Mouse (Mus musculus): ENCODE results near the gene Scap. TPM values are rescaled to one million over a fixed set of nuclear protein-coding genes. Genes with fewer than 3 reads are reported as not detected.

The Scap gene
- 10 to 100 TPM; 25.5 TPM for total RNA-seq (2021)
- long read RNA-seq, experiment 1, full-length matches to known transcripts: 27 of 41 reads
- long read RNA-seq, experiment 1, partial matches to known transcripts: 12 of 41 reads
- long read RNA-seq, experiment 1, other reads (novel, unspliced or antisense): 2 of 41 reads
- long read RNA-seq, experiment 2, full-length matches to known transcripts: 19 of 36 reads
- long read RNA-seq, experiment 2, partial matches to known transcripts: 6 of 36 reads
- long read RNA-seq, experiment 2, other reads (novel, unspliced or antisense): 11 of 36 reads

DNA sequence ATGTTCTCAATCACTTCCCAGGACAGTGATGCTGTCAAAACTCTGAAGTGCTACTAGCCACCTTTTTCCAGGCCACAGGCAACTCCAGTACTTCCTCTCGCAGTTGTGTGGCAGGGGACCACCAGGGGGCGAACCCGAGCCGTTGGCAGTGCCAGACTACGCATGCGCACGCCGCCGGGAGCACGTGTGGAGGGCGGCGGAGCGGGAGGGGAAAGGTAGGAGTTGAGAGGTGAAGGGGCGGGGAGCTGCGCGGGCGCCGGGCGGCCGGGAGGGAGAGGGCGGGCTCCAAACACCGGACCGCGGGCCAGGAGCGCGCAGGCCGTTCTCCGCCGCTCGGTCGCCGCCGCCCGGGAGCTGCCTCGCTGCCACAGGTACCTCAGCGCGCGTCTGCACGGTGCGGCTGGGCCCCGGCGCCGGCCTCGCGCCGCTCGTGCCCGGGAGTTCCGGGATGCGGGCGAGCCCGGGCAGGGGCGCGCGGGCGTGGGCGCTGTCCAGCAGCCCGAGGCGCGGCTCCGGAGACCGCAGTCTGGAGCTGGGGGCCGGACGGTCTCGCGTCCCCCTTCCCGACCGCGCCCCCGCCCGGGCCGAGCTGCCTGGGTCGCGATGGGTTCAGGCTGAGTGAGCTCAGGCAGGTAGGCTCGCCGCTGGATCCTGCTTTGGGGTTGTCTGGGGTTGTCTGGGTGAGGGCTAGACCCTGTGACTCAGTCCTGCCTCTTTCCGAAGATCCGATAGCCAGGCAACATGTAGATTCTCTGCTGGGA lies at the start of gene Scap:
Gene Scap, plus strand, starts transcription at position 154 of the 761 bp plus-strand sequence.
- DNase-seq: peak; percentile 99

DNA sequence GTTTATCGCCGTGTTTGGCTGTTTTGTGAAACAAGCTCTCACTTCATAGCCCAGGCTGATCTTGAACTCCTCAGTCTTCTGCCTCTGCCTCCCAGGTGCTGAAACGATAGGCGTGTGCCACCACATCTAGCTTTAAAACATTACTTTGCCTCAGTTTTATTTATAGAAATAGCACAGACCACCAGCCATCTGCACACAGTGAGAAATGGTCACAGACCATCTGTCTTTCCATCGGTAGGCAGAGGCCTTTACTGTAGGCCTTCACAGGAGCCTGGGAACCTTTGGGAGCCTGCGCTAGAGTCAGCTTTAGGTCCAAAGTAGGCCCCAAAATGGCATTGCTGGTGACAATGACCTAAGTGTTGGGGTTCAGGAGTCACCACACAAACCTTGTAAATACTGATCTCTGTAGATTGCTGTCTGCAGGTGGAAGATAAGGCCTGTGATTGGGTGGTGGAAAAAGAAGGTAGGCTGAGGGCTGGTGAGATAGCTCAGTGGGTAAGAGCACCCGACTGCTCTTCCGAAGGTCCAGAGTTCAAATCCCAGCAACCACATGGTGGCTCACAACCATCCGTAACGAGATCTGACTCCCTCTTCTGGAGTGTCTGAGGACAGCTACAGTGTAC lies 48.9 kb upstream of the Scap start:
- DNase-seq: no peak

DNA sequence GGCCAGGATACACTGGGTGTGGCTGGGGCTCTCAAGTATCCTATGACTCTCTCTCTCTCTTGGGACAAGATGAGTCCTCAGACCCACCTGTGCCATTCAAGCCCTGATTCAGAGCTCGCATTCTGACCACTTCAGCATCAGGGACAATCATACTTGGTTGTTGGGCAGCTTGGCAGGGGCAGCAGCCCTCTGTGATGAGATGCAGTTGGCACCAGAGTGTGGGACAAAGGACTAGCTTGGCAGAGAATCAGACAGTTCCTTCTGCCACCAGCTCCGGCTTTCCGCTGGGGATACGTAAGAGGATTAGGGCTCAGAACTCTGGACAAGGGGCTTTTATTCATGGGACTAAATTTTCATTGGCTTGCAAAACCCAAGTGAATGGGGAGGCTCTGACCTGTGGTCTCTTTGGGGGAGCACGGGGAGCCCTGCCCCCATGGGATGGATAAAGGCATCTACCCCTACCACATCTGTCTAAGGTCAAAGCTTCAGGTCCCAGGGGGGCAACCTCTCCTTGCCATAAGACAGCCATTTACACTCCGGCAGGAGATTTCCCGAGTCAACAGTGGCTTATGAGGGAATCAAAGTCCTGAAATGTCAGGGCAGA lies 45.7 kb upstream of the Scap start:
- no peak for DNase-seq

DNA sequence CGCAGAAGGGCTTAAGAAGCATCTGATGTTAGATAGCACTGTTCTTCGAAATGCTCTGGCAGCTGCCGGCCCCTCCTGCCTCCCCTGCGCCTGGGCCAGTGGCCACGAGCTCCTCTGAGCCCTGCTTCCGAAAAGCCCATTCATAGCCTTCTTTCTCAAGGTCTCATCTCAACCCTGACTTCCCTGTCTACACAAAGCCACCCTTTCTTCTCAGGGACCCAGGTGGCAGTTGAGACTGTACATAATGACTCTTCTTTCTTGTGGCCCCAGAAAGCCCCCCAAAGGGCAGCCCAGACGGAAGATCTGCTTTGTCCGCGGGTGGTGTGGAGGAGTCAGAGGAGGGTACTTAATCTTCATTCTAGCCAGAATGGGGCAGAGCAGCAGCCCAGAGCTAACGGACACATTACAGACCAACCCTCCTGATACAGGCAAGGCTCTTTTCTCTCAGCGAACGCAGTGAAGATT lies 39.8 kb upstream of the Scap start:
- no peak for DNase-seq

DNA sequence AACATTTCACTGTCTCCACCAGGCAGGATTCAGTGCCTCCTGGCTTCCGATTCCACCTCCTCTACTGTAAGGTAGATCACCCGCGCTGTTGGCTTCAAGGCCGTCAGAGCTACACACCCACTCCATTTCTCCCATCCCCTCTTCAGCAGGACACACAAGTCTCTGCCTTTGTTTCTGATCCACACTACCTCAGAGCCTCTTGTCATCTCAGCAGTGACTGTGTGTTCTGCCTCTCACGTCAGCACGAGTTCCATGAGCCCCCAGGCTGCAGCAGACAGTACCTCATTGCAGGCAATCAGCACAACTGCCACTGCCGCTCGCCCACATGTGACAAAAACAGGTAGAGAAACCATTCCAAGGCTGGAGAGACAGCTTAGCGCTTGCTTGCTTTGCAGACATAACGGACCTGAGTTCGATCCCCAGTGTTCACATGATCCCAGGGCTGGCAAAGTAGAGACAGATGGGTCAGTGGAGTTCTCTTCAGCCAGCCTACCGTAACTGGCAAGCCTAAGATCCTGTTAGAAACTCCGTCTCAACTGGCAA lies 39.1 kb upstream of the Scap start:
- DNase-seq: no peak

DNA sequence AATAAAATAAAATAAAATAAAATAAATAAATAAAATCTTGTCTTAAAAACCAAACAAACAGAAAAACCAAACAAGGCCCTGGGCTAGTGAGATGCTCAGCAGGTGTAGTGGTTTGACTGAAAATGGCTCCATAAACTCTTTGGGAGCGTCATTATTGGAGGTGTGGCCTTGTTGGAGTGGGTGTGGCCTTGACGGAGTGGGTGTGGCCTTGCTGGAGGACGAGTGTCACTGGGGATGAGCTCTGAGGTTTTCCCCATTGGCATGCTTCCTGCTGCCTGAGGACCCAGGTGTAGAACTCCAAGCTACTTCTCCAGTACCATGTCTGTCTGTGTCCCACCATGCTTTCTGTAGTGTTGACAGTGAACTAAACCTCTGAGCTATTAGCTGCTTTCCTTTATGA lies 38.3 kb upstream of the Scap start:
- DNase-seq: no peak

DNA sequence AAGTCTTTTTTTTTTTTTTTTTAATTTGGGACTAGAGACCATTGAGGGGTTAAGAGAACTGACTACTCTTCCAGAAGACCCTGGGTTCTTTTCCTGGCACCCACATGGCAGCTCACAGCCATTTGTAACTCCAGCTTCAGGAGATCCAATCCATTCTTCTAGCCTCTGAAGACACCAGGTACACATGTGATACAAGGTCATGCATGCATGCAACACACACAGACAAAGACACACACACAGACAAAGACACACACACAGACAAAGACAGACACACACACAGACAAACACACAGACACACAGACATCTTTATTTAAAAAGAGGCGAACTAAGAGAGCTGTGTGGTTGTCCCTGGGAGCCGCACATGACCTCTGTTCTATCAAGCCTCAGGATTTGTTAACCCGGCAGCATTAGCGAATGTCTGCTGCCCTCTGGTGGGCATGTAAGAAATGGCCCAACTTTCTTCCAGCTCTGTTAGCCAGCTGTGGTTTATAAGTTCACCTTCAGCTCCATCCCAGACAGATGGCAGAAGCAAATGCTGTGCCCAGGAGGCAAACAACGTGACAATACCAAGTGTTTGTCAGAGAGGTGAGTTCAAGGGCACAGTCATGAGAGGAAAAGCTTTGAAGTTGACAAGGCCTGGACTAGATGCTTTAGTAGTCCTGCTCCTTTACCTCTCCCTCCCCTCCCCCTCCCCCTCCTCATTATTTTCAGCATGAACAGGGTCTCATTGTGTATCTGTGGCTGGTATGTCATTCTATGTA lies 36.0 kb upstream of the Scap start:
- DNase-seq: peak; percentile 83

DNA sequence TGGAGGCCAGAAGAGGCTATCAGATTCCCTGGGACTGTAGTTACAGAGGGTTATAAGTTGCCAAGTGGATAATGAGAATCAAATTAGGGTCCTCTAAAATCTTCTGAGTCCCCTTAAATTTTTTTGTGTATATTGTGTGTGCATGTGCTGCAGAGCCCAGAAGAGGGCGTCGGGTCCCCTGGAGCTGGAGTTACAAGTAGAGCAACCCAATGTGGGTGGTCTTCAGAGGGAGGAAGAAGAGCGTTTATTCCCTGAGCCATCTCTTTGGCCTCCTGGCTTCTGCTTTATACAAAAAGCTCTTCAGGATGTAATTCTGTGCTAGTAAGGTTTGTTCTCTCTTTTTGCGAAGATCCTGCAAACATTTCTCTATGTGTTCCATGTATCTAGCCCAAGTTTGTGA lies 28.6 kb upstream of the Scap start:
- DNase-seq: no peak

DNA sequence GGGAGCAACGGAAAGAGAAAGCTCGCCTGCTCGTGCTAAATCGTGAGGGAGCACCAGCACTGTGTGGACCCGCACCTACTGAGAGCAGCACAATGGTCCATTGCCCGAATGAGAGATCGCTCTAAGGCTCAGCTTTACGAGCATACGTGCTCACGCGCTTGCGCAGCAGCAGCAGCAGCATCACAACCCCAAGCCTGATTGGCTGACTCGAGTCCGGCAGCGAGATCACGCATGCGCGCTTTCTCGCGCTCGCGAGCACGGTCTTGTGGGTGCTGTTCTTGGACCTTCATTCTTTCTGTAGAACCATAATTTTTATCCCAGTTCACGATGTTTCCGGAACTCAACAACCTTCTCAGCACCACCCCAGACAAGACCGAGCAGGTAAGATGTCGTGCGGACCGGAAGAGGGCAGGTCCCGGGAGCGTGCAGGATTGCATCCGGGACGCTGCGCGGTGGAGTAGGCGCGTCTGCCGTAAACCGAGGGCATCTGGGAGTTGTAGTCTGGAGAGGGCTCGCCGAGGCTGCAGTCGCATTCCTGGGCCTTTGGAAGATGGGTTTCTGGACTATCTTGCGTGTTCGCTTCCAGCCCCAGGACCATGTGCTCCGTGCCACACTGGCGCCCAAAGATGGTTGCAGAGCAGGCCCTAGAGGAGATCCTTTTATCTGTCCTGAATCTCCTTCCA lies 28.0 kb upstream of the Scap start, which contains the start of gene Elp6:
Gene Elp6, plus strand, starts transcription at position 205 of the 683 bp plus-strand sequence.
- DNase-seq: peak; percentile 84

DNA sequence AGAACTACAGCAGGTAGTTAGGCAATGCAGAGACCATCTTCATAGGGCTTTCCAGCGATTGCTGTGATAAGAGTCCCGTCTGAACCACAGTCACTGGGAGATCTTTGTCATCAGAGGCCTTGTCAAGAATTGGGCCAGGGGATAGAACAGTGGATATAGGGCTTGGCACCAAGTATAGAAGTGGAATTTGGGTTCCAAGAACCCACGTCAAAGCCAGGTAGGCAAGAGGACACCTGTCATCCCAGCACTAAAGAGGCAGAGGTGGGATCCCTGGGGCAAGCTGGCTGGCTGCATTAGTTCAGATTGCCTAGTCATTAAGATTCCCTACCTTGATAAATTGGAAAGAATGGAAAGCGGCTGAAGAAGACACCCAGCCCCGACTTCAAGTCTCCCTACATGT lies 26.7 kb upstream of the Scap start:
- DNase-seq: no peak

DNA sequence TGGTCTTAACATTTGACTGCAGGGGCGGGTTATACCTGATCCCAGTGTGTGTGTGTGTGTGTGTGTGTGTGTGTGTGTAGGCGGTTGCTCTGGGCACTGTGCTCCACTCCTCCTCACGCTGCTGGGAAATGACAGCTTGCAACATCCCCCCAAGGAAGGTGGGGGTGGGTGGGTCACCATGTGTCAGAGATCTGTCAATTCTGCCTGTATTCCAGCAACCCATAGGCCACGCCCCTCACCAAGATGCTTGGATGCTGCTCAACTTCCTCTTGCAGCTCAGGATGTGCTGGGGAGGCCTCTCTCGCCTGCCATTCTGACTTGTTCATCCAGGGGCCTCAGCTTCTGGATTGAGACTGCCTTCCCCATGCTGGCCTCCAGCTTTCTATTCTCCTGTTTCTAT lies 18.4 kb upstream of the Scap start:
- no peak for DNase-seq

DNA sequence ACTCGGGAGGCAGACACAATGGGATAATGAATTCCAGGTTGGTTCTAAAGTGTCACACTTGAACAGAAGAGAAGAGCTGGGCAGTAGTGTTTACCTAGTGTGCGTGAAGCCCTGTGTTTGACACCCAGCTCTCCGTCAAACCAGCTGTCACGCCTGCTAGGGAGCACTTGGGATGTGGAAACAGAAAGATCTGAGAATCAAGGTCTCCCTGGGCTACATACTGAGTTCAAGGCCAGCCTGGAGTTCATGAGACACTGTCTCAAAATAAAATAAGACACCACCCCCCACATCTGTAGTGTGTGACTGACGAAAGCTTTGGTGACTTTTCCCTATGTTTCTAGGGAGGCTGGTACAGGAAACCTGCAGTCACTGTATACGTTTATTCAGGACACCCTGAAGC lies 17.7 kb upstream of the Scap start:
- no peak for DNase-seq

DNA sequence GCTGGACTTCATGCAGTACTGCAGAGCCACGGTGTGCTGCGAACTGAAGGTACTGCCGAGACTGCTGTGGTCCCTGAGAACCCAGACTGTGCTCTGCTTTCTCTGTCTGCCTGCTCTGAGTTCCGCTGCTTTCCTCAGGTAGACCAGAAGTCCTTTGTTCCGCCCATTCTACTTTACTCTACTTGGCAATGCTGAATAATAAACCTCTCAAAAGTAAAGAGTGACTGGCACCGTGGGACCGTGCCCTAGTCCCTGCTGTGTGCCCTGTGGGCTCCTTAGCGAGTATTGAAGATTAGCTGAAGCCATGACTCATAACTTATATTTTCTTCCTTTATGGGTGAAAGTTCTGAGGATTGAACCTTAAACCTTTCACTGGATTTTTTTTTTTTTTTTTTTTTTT lies 17.2 kb upstream of the Scap start:
- no peak for DNase-seq

DNA sequence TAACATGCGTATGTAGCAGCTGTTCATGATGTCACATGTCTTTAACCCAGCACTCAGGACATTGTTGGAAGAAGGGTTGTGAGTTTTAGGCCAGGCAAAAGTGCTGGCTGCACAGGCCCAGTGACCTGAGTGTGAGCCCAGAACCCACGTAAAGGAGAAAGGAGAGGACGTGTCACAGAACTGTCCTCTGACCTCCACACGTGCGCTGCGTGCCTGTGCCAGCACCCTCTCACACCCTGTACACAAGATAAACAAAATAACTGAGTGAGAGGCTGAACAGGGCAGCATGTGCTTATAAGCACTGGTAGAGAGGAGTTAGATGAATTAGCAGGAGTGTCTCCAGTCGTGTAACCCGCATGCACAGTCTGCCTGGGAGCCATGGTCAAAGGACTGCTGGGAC lies 16.6 kb upstream of the Scap start:
- DNase-seq: no peak

DNA sequence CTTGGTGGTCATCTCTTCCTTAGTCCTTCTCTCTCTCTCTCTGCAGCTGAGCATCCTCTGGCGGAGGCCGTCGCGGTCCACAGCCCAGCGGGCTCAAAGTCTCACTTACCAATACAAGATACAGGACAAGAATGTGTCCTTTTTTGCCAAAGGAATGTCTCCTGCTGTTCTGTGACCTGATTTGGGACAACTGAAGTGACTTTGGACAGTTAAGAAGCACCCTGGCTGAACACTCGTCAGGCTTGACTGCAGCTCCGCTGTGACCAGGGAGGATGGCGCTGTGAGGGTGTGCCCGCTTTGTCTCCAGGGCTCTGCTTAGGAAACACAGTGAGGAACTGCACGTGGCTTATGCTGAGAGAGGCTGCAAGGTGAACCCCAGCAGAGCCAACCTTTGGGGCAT lies 12.3 kb upstream of the Scap start:
- DNase-seq: no peak

DNA sequence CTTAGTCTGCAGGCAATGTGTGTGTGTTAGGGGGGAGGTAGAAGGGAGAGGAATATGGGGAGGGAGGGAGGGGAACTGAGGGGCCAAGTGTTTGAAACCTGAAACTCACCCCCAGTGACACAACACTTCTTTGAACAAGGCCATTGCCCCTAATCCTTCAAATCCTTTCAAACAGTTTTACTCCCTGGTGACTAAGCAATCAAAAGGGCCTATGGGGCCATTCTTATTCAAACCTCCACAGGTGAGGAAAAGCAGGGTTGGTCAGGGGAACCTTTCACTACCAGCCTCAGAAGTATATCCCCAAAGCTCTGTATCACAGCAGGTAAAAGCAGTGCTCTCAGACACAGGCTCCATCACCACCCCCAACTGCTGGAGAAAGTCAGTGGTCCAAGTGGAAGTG lies 10.1 kb upstream of the Scap start:
- no peak for DNase-seq

DNA sequence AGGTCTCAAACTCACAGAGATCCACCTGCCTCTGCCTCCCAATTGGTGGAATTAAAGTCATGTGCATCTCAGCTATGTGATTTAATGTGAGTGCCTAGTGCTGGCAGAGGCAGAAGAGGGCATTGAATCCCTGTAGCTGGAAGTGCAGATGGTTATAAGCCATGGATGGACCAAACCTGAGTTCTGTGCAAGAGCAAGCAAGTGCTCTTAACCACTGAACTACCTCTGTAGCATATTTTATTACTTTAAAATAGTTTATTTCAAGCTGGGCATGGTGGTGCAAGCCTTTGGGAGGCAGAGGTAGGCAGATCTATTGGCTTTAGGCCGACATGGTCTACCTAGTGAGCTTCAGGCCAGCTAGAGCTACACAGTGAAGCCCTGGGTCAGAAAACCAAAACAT lies 8.9 kb upstream of the Scap start:
- DNase-seq: no peak

DNA sequence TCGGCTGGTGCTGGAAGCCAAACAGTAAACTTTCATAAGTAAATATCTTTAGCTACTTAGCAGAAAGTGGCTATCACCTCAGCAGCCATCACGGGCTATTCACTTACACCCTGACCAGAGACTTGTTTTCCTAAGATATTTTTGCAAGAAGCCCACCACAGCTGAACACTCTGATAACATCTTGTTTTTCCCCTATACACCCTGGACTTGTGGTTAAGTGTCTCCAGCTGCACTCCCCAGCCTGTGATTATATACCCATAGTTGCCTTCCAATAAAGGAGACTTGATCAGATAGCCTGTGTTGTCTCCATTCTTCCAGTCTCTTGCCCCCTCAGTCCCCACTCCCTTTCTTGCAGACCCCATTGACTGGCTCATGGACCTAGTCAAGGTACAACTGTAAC lies 4.9 kb upstream of the Scap start:
- DNase-seq: no peak

DNA sequence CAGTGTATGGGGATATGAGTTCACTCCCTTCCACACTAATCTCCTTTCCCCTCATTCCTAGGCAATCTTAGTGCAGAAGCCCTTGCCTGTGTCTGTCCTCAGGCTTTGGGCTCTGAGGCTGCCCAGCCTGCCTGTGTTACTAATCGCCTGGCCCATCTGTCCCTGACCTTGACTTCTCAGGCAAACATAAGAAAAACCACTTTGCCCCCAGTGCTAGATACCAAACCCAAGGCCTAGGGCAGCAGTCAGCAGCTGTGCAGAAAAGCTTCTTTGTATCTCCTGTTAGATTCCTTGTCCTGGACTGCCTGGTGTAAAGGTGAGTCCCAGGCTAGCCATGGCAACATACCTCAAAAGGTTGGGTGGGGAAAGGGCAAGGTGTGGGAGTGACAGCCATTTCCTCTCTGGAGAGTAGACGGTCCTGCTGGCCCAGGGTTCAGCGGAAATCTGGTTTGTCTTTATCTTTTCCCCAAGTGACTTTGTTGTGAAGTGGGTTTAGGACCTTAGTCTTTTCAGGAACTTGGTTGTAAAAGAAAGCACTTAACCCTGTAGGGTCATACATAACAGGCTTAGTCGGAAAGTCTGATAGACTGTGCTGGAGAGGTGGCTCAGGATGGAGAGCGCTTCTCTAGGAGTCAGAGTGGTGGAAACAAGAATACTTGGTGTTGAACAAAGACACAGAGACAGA lies 4.0 kb upstream of the Scap start:
- no peak for DNase-seq

DNA sequence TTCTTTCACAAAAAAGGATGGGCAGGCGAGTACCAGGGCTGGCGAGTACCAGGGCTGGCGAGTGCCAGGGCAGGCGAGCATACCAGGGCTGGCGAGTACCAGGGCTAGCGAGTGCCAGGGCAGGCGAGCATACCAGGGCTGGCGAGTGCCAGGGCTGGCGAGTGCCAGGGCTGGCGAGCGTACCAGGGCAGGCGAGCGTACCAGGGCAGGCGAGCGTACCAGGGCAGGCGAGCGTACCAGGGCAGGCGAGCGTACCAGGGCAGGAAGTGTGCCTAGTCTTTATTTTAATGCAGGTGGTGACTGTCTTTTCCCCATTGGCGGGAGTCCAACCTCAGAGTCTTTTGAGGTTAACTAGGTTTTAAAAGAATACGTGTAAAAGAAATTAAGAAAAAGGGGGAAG lies 3.4 kb upstream of the Scap start:
- DNase-seq: peak; percentile 36

DNA sequence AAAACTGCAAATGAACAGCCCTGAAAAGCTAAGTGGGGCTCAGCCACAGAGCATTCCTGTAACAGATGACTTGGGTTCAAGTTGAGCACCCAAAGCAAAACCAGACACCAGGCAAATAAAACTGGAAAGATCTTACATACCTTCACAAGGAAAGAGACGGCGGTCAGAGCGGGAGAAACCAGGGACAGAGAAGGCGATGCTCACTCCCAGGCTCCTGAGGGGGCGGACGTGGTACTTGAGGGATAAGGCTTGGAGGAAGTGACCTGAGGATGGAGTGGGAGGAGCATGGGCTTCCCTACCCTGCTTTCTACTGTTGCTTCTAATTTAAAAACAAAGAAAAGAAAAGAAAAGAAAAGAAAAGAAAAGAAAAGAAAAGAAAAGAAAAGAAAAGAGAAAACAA lies 2.7 kb upstream of the Scap start:
- DNase-seq: no peak

Data from gastrocnemius, postnatal 10 days (tissue).